Mouse (Mus musculus) ES-Bruce4 (cell line): ENCODE data around the gene Il22ra1.
A peak's percentile ranks its signal among the peaks of the same experiment; 100 is the strongest.

Experiments used
- CTCF ChIP-seq: IDR thresholded peaks from one replicate; pipeline ENCODE4 v1.8.1; 2011; ENCODE audit warnings: low read depth, low read length
- EP300 ChIP-seq: IDR thresholded peaks from 2 replicates; pipeline ENCODE4 v1.6.1; 2011; ENCODE audit warnings: low read depth, low read length; ENCODE audit not compliant: insufficient read depth
- POLR2A ChIP-seq: IDR thresholded peaks from one replicate; pipeline ENCODE4 v1.8.1; 2011; ENCODE audit warnings: low read length; ENCODE audit not compliant: insufficient read depth

- TF ChIP-seq EP300 (no peak), POLR2A (no peak), CTCF (peak; percentile 45)
Measured at GRCm38 (mm10) chr4:135722540-135723290, 5.3 kb upstream of the Il22ra1 start.
